Mouse (Mus musculus) spleen, adult 18-20 months (tissue): ENCODE results near the gene Accs.
A peak's percentile ranks its signal among the peaks of the same experiment; 100 is the strongest.

Source experiments
- DNase-seq, 2 experiments: peaks; one replicate each; pipeline ENCODE4 v3.0.0; 2022; ENCODE audit warnings: mixed read lengths in 2 of 2

The Accs gene

GRCm38 (mm10) chr2:93850317-93850944, 688 bp upstream of the Accs start:
- DNase-seq: peak in 1 of 2 experiments; percentile 22

DNA sequence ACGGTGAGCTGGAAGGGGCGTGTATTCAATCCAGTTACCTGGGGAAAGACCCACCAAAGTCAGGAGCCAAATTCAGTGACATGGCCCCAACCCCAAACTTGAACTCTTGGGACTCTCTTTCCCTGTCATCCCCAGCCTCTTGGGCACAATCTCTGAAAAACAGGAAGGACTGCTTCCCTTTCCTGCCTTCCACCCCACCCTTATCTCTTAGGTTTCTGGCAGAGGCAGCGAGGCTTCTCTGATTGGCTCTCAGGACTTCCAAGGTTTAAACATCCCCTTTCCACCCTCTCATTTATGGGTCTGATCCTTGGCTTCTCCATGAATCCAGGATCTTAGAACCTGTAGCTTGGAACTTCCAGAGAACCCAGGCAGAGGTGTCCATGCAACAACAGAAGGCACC, 8.4 kb downstream of the Accs start:
- no peak for DNase-seq

GRCm38 (mm10) chr2:93840109-93840508, 9.6 kb downstream of the Accs start:
- no peak for DNase-seq

DNA sequence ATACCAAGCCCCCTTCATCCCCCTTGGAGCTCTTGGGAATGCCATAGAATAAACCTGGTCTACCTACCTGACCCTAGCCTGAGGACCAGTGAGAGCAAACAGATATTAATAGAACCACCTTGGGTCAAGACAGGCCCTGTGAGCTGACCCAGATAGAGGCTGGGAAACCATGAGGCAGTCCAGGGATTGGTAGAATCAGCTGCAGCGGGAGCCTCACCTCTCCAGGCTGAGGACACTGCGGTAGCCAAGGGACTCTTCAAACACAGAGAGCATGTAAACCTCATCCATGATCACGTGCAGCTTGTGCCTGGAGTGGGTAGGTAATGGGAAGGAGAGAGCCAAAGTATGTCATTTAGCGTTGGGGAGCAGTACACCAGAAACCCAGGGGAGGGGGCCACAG, 10.8 kb downstream of the Accs start:
- no peak for DNase-seq

DNA sequence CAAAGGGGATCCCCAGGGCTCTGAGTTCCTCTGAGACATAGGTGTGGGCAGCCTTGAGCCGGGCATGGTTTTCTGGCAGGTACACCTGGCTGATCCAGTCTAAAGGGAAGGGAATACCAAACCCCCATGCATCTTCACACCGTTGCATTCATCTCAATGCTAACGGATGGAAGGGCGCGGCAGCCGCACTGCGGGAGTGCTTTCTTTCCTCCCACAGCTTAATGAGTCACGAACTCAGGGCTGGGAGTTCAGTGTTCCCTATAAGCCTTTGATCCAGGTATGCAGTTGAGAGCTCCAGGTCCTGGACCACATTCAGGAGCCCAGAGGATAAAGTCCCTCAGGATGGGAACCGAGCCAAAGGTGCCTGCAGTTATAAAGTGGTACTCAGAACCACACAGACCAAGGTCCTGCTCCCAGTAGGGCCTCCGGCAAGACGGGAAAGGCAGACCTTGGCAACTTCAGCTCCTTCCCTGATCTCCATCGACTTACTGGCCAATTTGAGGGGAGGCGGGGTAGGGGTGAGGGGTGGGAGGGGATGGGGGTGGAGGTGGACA, 13.4 kb downstream of the Accs start:
- no peak for DNase-seq

- no peak for DNase-seq
These were observed 14.1 kb downstream of the Accs start for GRCm38 (mm10) chr2:93835596-93835995.

- peak; percentile 26 to 56 for DNase-seq
These were observed 26.2 kb downstream of the Accs start for GRCm38 (mm10) chr2:93823519-93823918.

GRCm38 (mm10) chr2:93822045-93822749, 27.5 kb downstream of the Accs start, which contains the start of gene Ext2:
TSS of gene Ext2 (minus strand) at chr2:93822568.
- DNase-seq: peak; percentile 76 to 96

DNA sequence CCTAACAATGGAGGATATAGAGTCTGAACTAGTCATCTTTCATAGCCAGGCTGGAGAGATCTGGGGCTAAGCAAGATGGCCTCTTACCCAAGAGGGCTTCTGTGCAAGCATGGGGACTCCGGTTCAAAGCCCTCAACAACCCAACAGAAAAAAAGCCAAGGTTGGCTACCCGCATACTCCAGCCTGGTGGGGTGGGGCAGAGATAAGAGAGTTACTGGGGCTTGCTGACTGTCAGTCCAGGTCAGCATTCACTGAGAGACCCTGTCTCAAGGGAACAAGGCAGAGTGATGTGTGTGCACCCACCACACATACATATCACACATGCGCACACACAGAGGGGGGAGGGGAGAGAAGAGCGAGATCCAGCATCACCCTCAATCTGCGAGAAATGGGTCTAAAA, 32.0 kb downstream of the Accs start:
- DNase-seq: no peak

DNA sequence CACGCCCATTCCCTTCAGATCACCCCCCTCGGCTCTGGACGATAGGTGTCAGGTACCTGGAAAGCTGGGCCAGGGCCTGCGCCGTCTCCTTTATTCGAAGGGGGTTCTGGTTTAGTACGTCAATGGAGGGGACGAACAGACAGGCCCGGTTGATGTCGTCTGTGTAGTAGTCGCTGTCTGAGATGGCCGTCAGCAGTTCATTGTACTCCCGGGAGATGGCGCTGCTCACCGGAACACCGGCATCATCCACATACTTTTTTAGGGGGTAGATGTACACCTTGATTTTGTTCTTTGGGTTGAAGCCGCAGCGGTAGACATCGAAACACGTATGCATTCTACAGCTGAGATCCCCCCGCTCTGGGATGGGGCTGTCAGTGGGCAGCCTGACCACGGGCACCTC, 36.4 kb downstream of the Accs start:
- no peak for DNase-seq

DNA sequence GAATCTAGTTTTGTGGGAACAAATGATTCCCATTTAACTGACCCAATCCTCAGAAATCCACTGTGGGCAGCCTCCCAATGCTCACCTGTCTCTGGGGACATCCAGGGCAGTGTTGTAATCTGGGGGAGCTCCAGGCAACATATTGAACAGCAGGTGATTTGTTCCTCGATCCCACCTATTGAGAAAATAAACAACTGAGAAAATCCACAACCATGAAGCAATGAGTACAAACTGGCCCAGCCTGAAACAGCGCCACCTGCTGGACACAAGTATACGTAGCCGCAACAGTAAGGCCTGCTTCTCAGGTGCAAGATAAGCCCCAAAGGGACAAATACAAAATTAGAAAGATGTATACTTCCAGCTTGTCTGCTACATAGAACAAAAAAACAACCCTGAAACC, 37.9 kb downstream of the Accs start:
- peak; percentile 31 to 73 for DNase-seq

DNA sequence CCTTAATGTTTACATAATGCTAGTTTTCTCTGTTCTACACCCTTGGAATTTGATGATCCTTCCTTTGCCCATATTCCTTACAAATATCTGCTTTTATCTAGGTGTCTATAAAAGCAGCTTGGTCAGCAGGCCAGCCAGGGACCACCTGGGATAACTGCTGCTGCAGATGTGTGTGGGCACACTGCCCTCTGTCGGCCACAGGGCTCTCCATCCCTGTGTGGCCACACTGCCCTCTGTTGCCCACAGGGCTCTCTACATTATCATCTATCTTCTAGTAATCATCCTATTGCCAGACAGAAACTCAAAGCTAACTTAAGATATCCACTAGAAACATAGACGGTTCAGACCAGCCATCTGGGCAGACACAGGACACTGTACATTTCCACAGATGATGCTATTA, 39.8 kb downstream of the Accs start:
- peak in 1 of 2 experiments; percentile 47 for DNase-seq

DNA sequence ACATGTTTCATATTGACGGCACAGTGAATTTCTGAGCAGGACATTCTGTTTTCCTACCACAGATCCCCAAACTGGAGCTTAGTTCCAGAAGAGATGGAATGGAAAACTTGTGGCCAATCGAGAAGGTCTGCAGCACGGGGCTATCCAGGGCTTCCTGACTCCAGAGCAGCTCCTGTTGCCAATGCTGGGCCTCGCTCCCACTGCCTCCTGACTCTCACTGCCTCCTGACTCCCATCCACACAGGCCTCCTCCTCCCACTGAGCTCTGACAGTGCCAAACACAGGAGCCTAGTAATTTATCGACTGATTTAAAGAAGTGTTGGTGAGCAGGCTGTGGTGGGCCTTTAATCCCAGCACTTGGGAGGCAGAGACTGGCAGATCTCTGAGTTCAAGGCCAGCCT, 41.7 kb downstream of the Accs start:
- DNase-seq: no peak

- DNase-seq: no peak
These were observed 42.3 kb downstream of the Accs start for GRCm38 (mm10) chr2:93807440-93807839.

DNA sequence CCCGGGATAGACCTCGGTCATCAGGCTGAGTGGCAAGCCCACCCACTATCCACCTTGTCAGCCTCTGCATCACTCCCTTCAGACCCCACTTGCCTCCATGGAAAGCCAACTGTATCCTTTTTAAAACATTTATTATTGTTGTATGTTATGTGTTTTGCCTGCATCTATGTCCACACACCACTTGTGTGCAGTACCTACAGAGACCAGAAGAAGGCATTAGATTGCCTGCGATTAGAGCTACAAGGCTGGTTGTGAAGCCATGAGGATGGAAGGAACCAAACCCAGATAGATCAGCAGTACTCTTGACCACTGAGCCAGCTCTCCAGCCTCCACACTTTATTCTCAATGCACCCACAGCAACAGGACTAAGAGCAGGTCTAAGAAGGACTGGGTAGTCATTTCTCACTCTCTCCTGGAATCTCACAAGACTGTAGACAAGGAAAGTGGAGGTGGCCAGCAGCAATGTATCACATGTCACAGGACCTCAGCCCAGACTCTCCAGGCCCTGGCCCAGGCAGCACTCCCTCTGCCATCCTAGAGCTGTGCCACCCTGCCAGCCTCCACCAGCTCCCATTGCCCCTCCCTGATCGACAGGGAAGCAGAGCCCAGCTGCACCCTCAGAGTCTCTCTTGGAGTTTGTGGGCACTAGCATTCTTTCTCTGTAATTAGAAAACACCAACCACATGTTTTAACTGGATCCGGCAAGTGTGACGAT, 43.1 kb downstream of the Accs start:
- no peak for DNase-seq

DNA sequence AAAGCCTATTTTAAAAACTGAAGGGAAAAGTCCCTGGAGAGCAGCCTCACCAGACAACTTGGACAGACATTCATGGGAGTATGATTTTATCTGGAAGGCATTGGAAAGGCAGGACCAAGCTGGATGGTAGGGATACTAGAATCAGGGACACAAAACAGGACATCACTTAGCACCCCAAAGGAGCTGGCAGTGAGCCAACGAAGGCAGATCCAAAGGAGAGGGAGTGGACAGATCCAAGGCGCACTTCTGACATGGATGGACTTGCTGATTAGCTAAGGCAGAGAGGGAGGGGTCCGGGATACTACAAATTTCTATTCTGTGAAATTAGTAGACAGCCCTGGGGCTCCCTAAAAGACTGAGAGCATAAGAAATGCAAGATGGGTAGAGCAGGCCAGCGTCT, 44.2 kb downstream of the Accs start:
- no peak for DNase-seq

DNA sequence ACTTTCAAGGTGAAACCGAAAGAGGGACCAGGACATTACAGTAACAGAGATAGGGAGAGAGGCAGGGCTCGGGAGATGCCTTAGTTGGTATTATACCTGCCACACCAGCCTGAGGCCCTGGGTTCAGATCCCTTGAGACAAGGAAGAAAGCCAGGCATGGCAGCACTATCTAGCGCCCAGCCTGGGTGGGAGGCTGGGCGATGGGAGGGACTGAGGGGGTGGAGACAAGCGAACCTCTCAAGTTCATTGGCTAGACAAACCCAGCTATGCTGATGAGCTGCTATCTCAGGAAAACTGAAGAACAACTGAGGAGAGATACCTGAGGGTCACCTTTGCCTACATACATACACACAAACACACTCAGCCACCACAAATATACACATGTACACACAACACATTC, 44.7 kb downstream of the Accs start:
- no peak for DNase-seq

GRCm38 (mm10) chr2:93802947-93803346, 46.8 kb downstream of the Accs start:
- DNase-seq: no peak

DNA sequence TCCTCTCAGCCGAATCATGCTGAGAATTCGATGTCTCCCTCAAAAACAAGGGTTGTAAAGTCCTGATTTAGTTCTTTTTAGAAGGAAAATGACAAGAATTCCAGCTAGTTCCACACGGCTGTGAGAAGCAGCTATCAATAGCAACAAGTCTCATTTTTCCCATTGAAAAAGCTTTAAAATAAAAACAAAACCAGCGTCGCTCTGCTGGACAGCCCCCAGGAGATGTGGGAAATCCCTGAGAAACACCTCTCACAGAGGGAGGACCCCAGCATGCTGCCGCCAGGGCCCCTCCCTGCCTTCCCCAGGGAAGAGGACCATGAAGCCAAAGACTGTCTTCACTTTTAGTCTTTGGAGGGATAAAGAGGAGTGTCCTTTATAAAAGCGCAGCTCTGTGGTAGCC, 48.6 kb downstream of the Accs start:
- no peak for DNase-seq

- DNase-seq: no peak
These were observed 52.5 kb downstream of the Accs start for GRCm38 (mm10) chr2:93797162-93797795.

GRCm38 (mm10) chr2:93794375-93794774, 55.4 kb downstream of the Accs start:
- no peak for DNase-seq

DNA sequence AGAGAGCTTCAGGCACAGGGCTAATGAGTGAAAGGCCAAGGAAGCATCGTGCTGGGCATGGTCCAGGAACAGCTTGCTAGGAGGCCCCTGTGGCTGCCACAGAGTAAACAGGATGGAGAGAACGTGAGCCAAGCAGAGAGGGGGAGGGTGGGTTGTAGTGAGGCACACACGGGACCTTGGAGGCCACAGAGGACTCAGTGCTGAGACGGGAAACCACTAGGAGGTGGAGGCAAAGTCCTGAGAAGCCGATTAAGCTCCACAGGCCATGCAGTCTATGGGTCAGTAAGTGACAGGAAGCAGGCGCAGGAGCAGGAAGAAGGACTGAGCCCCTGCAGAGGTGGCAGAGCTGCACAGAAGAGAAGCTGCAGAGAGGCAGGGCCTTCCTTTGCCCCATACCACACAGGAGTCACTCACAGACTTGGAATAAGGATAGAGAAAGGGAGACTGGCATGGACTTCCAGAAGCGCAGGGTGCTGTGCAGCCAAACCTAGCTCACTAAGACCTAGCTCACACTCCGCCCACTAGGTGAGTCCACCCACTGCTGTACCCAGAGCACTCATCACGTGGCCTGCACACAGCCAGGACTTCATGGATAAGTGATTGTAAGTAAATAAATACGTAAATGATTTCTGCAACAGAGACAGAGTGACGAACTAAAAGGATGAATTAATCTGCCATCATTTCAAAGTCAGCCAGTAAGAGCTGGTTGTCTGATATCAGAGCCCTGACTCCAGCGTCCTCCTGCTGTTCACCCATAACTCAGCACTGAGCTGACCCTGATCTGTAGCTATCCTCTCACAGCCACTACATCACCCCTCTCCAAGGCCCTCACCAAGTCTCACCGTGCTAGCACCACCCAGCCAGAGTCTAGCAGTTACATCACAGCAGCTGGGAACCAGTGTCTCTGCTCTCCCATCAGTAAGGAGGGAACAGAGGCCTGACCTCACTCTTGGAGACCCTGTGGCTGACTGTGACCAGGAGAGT, 57.9 kb downstream of the Accs start:
- no peak for DNase-seq
